Mouse (Mus musculus) E14TG2a.4 (cell line): ENCODE data around the gene Irak2.

Source experiments
- CTCF ChIP-seq: conservative IDR thresholded peaks from 2 replicates; pipeline ENCODE4 v1.5.1; 2014; ENCODE audit warnings: low read length
- NANOG ChIP-seq: IDR thresholded peaks from 2 replicates; pipeline ENCODE4 v1.6.1; 2014; ENCODE audit warnings: borderline replicate concordance, low read length, mixed read lengths

DNA sequence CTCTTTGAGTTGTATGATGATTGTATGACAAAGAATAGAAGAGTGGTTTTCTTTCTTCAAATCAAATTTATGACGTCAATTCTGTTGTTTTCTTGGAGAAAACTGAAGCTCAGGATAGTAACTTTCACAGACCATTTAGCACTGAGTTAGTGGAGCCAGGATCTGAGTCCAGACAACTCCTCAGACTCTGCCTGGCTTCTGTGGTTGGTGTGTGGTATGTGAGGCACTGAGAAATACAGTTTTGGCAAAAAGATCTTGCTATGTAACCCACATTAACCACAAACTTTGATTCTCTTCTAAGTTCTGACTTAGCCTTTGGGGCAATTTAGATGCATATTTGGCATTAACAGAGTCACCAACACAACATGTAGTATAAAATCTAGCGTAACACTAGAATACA lies 45.6 kb upstream of the Irak2 start:
- no peak for TF ChIP-seq CTCF
- no peak for TF ChIP-seq NANOG
